Mouse (Mus musculus) CD4-positive, CD25-positive, alpha-beta regulatory T cell, adult 4 months (primary cell): ENCODE measurements at regions not wholly inside any gene's neighbourhood (a gene's known extent, or its start where the extent isn't known, plus 50 kb on each side); places are given as distances from the start of the nearest gene placed in this dataset.
A peak's percentile ranks its signal among the peaks of the same experiment; 100 is the strongest.

Source experiments
- ATAC-seq: one replicate; pipeline ENCODE4 v1.8.0; 2017

- peak; percentile 54 for ATAC-seq
These were observed 165.7 kb downstream of the Lrrc3b start for GRCm38 (mm10) chr14:15273107-15273506.

- peak; percentile 66 for ATAC-seq
These were observed 166.4 kb downstream of the Lrrc3b start for GRCm38 (mm10) chr14:15272364-15272763.

- ATAC-seq = peak; percentile 75
These were observed 172.5 kb downstream of the Lrrc3b start for GRCm38 (mm10) chr14:15266287-15266686.

- ATAC-seq = no peak
These were observed 175.8 kb downstream of the Lrrc3b start for GRCm38 (mm10) chr14:15262996-15263395.

- ATAC-seq = no peak
These were observed 183.1 kb downstream of the Lrrc3b start for GRCm38 (mm10) chr14:15255729-15256128.

GRCm38 (mm10) chr14:15205626-15206025, 233.2 kb downstream of the Lrrc3b start:
- no peak for ATAC-seq

GRCm38 (mm10) chr14:15204284-15204683, 234.5 kb downstream of the Lrrc3b start:
- no peak for ATAC-seq
